Mouse (Mus musculus) left cerebral cortex, postnatal 25 days (tissue): ENCODE results near the gene Scn7a. TPM values are rescaled to one million over a fixed set of nuclear protein-coding genes. Genes with fewer than 3 reads are reported as not detected.
A peak's percentile ranks its signal among the peaks of the same experiment; 100 is the strongest.

Source experiments
- DNase-seq, 2 experiments: peaks; one replicate each; pipeline ENCODE4 v3.0.0; 2022; ENCODE audit warnings: low spot score in 2 of 2, mixed read lengths in 1 of 2
- intact Hi-C: fragments of 180-260 bp; cut with DNase I; formaldehyde crosslinking; loops from one replicate; pipeline ENCODE4 v1.15.1; 2025
- total RNA-seq, 2 experiments: library from RNA; stranded (reverse); gene quantifications; 2 replicates each; pipeline ENCODE4 v1.2.3; 2021

Gene Scn7a
- 1 to 10 TPM; 2.4 TPM for total RNA-seq

GRCm38 (mm10) chr2:66784765-66785164 is at the start of gene Scn7a:
Gene Scn7a, minus strand, starts transcription at chr2:66784914.
- intact Hi-C loops = no loop called here
- DNase-seq = peak in 1 of 2 experiments; percentile 3

- intact Hi-C loops = no loop called here
- no peak for DNase-seq
Observed at GRCm38 (mm10) chr2:66827729-66828128, 43.0 kb upstream of the Scn7a start.

- intact Hi-C loops = loop anchor here (5.0 to 10.0 kb wide), 2 partner anchors 1532 to 1935 kb away; no protein-coding TSS in a partner anchor
- peak; percentile 13 to 46 for DNase-seq
Observed at GRCm38 (mm10) chr2:66819862-66820559, 35.3 kb upstream of the Scn7a start.

GRCm38 (mm10) chr2:66799676-66800249 is 15.0 kb upstream of the Scn7a start:
- intact Hi-C loops = loop anchor here (2.0 kb wide), 2 partner anchors 325 to 543 kb away; partner anchors contain the start of gene Ttc21b
- peak; percentile 28 to 50 for DNase-seq

GRCm38 (mm10) chr2:66797493-66797892 is 12.8 kb upstream of the Scn7a start:
- intact Hi-C loops = no loop called here

GRCm38 (mm10) chr2:66791629-66792028 is 6.9 kb upstream of the Scn7a start:
- no peak for DNase-seq
- intact Hi-C loops = no loop called here

More at GRCm38 (mm10) chr2:66797493-66797892, 12.8 kb upstream of the Scn7a start:
- no peak for DNase-seq

GRCm38 (mm10) chr2:66780884-66781283 is 3.8 kb downstream of the Scn7a start:
- intact Hi-C loops = no loop called here

GRCm38 (mm10) chr2:66767980-66768379 is 16.7 kb downstream of the Scn7a start:
- DNase-seq = no peak
- intact Hi-C loops = no loop called here

More at GRCm38 (mm10) chr2:66780884-66781283, 3.8 kb downstream of the Scn7a start:
- no peak for DNase-seq

GRCm38 (mm10) chr2:66765170-66765569 is 19.5 kb downstream of the Scn7a start:
- intact Hi-C loops = no loop called here
- no peak for DNase-seq

GRCm38 (mm10) chr2:66762905-66763304 is 21.8 kb downstream of the Scn7a start:
- no peak for DNase-seq
- intact Hi-C loops = no loop called here

GRCm38 (mm10) chr2:66728002-66728401 is 56.7 kb downstream of the Scn7a start:
- intact Hi-C loops = no loop called here
- DNase-seq = no peak

- intact Hi-C loops = no loop called here
- DNase-seq = no peak
Observed at GRCm38 (mm10) chr2:66727585-66727974, 57.1 kb downstream of the Scn7a start.

- peak in 1 of 2 experiments; percentile 24 for DNase-seq
- intact Hi-C loops = no loop called here
Observed at GRCm38 (mm10) chr2:66726878-66727584, 57.7 kb downstream of the Scn7a start.

GRCm38 (mm10) chr2:66712071-66712470 is 72.6 kb downstream of the Scn7a start:
- DNase-seq = no peak
- intact Hi-C loops = no loop called here

GRCm38 (mm10) chr2:66692300-66692699 is 92.4 kb downstream of the Scn7a start:
- intact Hi-C loops = no loop called here
- DNase-seq = no peak

GRCm38 (mm10) chr2:66661988-66662387 is 122.7 kb downstream of the Scn7a start:
- intact Hi-C loops = no loop called here
- no peak for DNase-seq

- intact Hi-C loops = no loop called here
Observed at GRCm38 (mm10) chr2:66656430-66656829, 128.3 kb downstream of the Scn7a start.

GRCm38 (mm10) chr2:66655431-66655830 is 129.3 kb downstream of the Scn7a start:
- no peak for DNase-seq
- intact Hi-C loops = no loop called here

More at GRCm38 (mm10) chr2:66656430-66656829, 128.3 kb downstream of the Scn7a start:
- DNase-seq = no peak

GRCm38 (mm10) chr2:66644384-66644783 is 140.3 kb downstream of the Scn7a start:
- intact Hi-C loops = loop anchor here (2.0 to 5.0 kb wide), 2 partner anchors 172 to 387 kb away; partner anchors contain the start of gene Ttc21b
- DNase-seq = peak; percentile 40 to 56
